Mouse (Mus musculus) CH12.LX (cell line): ENCODE results near the gene Igfbp1. TPM values are rescaled to one million over a fixed set of nuclear protein-coding genes. Genes with fewer than 3 reads are reported as not detected.

Experiments used
- DNase-seq: peaks from one replicate; pipeline ENCODE4 v3.0.0-alpha.2; 2013; ENCODE audit errors: extremely low read depth
- H3K27ac ChIP-seq: 2 replicates; pipeline ENCODE4 v1.5.1; 2012; ENCODE audit warnings: low read depth, mild to moderate bottlenecking, control low read depth, moderate library complexity; ENCODE audit not compliant: insufficient read depth
- H3K27me3 ChIP-seq: replicated peaks from 2 replicates; pipeline ENCODE3; 2012; ENCODE audit warnings: inconsistent platforms
- H3K36me3 ChIP-seq, 2 experiments: replicated peaks in 1 of 2; 2 replicates each; pipeline versions ENCODE3 to v1.6.1; 2012; ENCODE audit warnings: inconsistent platforms in 1 of 2, low read length in 1 of 2, mild to moderate bottlenecking in 1 of 2, mixed read lengths in 1 of 2, moderate library complexity in 1 of 2; ENCODE audit not compliant: control insufficient read depth in 1 of 2, insufficient read depth in 1 of 2
- H3K4me1 ChIP-seq, 2 experiments: 2 replicates each; pipeline ENCODE4 v1.6.1; 2012; ENCODE audit warnings: inconsistent platforms in 1 of 2, moderate library complexity in 1 of 2; ENCODE audit not compliant: insufficient read depth in 2 of 2, control insufficient read depth in 1 of 2
- H3K4me2 ChIP-seq: 2 replicates; pipeline ENCODE4 v1.6.1; 2012; ENCODE audit warnings: low read depth, mild to moderate bottlenecking, control low read depth; ENCODE audit not compliant: poor library complexity, insufficient read depth, severe bottlenecking
- H3K4me3 ChIP-seq, 3 experiments: fragments of 150-350 bp in 1 of 3; sonication (generic) in 1 of 3; replicated peaks in 1 of 3; 2 replicates each; pipeline versions ENCODE3 to v1.5.1; 2011 to 2012; ENCODE audit warnings: low read depth in 2 of 3, low read length in 2 of 3, mild to moderate bottlenecking in 2 of 3, moderate library complexity in 2 of 3, control low read depth in 1 of 3, improper control_type of control experiment in 1 of 3, inconsistent platforms in 1 of 3, mixed read lengths in 1 of 3; ENCODE audit not compliant: poor library complexity in 1 of 3
- H3K79me2 ChIP-seq: replicated peaks from 2 replicates; pipeline ENCODE4 v1.6.1; 2012; ENCODE audit warnings: mild to moderate bottlenecking, moderate library complexity; ENCODE audit not compliant: control insufficient read depth, poor library complexity, insufficient read depth, severe bottlenecking; ENCODE audit errors: extremely low read depth
- H3K9ac ChIP-seq: 2 replicates; pipeline ENCODE4 v1.6.1; 2012; ENCODE audit warnings: low read depth, mild to moderate bottlenecking, control low read depth, moderate library complexity; ENCODE audit not compliant: insufficient read depth
- H3K9me3 ChIP-seq: replicated peaks from 2 replicates; pipeline ENCODE3; 2012; ENCODE audit warnings: low read length, inconsistent platforms, mixed read lengths
- E2F4 ChIP-seq: IDR thresholded peaks from 2 replicates; pipeline ENCODE4 v1.6.1; 2011; ENCODE audit warnings: low read depth, low read length, improper control_type of control experiment; ENCODE audit not compliant: insufficient replicate concordance
- ELF1 ChIP-seq: IDR thresholded peaks from 2 replicates; pipeline ENCODE4 v1.6.1; 2014; ENCODE audit warnings: low read depth, mild to moderate bottlenecking, inconsistent platforms, low read length, improper control_type of control experiment
- EP300 ChIP-seq: IDR thresholded peaks from 2 replicates; pipeline ENCODE4 v1.6.1; 2011; ENCODE audit warnings: low read length, improper control_type of control experiment
- ETS1 ChIP-seq: conservative IDR thresholded peaks from 2 replicates; pipeline ENCODE4 v1.6.1; 2012; ENCODE audit warnings: low read depth, mild to moderate bottlenecking, inconsistent platforms, low read length, improper control_type of control experiment, moderate library complexity
- HCFC1 ChIP-seq: IDR thresholded peaks from 2 replicates; pipeline ENCODE4 v1.6.1; 2012; ENCODE audit warnings: low read depth, mild to moderate bottlenecking, inconsistent platforms, low read length, improper control_type of control experiment
- JUN ChIP-seq: IDR thresholded peaks from 2 replicates; pipeline ENCODE4 v1.6.1; 2011; ENCODE audit warnings: low read depth, mild to moderate bottlenecking, low read length, improper control_type of control experiment, moderate library complexity; ENCODE audit not compliant: insufficient read depth
- KAT2A ChIP-seq: IDR thresholded peaks from 2 replicates; pipeline ENCODE4 v1.6.1; 2012; ENCODE audit warnings: low read length, improper control_type of control experiment, inconsistent platforms; ENCODE audit not compliant: insufficient replicate concordance
- MAX ChIP-seq: IDR thresholded peaks from 2 replicates; pipeline ENCODE4 v1.6.1; 2011; ENCODE audit warnings: low read length, improper control_type of control experiment
- MEF2A ChIP-seq: IDR thresholded peaks from 2 replicates; pipeline ENCODE4 v1.6.1; 2014; ENCODE audit warnings: low read depth, mild to moderate bottlenecking, inconsistent platforms, low read length, improper control_type of control experiment, borderline replicate concordance
- MYC ChIP-seq: IDR thresholded peaks from 2 replicates; pipeline ENCODE4 v1.6.1; 2011; ENCODE audit warnings: low read depth, mild to moderate bottlenecking, improper control_type of control experiment, low read length
- NELFE ChIP-seq: IDR thresholded peaks from 2 replicates; pipeline ENCODE4 v1.6.1; 2011; ENCODE audit warnings: low read depth, low read length, improper control_type of control experiment
- NRF1 ChIP-seq: IDR thresholded peaks from 2 replicates; pipeline ENCODE4 v1.6.1; 2014; ENCODE audit warnings: low read depth, mild to moderate bottlenecking, inconsistent platforms, low read length, improper control_type of control experiment, moderate library complexity
- PAX5 ChIP-seq: IDR thresholded peaks from 2 replicates; pipeline ENCODE4 v1.6.1; 2012; ENCODE audit warnings: low read length, inconsistent platforms, mixed read lengths
- POLR2A ChIP-seq: IDR thresholded peaks from 2 replicates; pipeline ENCODE4 v1.6.1; 2011; ENCODE audit warnings: low read depth, mild to moderate bottlenecking, improper control_type of control experiment, low read length
- POLR2AphosphoS2 ChIP-seq: IDR thresholded peaks from 2 replicates; pipeline ENCODE4 v1.6.1; 2011; ENCODE audit warnings: low read depth, low read length, improper control_type of control experiment
- RCOR1 ChIP-seq: conservative IDR thresholded peaks from 2 replicates; pipeline ENCODE4 v1.6.1; 2012; ENCODE audit warnings: low read depth, mild to moderate bottlenecking, inconsistent platforms, low read length, improper control_type of control experiment
- SMC3 ChIP-seq: IDR thresholded peaks from 2 replicates; pipeline ENCODE4 v1.6.1; 2011; ENCODE audit warnings: low read depth, low read length, improper control_type of control experiment
- TCF12 ChIP-seq: IDR thresholded peaks from 2 replicates; pipeline ENCODE4 v1.6.1; 2014; ENCODE audit warnings: low read depth, mild to moderate bottlenecking, inconsistent platforms, low read length, improper control_type of control experiment
- USF1 ChIP-seq: IDR thresholded peaks from 2 replicates; pipeline ENCODE4 v1.6.1; 2014; ENCODE audit warnings: low read depth, mild to moderate bottlenecking, inconsistent platforms, low read length, improper control_type of control experiment
- USF2 ChIP-seq: conservative IDR thresholded peaks from 2 replicates; pipeline ENCODE4 v1.6.1; 2011; ENCODE audit warnings: low read depth, low read length, improper control_type of control experiment
- ZKSCAN1 ChIP-seq: IDR thresholded peaks from 2 replicates; pipeline ENCODE4 v1.6.1; 2012; ENCODE audit warnings: low read depth, inconsistent platforms, low read length, improper control_type of control experiment, borderline replicate concordance
- ZNF384 ChIP-seq: IDR thresholded peaks from 2 replicates; pipeline ENCODE4 v1.6.1; 2012; ENCODE audit warnings: low read depth, low read length, improper control_type of control experiment, inconsistent platforms
- dilution Hi-C: fragments of 300-500 bp; cut with MboI; formaldehyde crosslinking; loops from 2 replicates; pipeline ENCODE4 v1.14.3; 2020; ENCODE audit warnings: low sequenced_read_pairs; ENCODE audit not compliant: extremely low pct_unique_long_range_greater_than_20kb, extremely low pct_ligation_motif_present
- in situ Hi-C: fragments of 300-500 bp; cut with MboI; formaldehyde crosslinking; loops from 3 replicates; pipeline ENCODE4 v1.14.3; 2019; ENCODE audit warnings: low sequenced_read_pairs, low pct_ligation_motif_present, low pct_unique_long_range_greater_than_20kb, mixed read lengths
- polyA plus RNA-seq: library from polyadenylated mRNA; unstranded; fragments of >175 nt; gene quantifications from 2 replicates; pipeline ENCODE4 v1.2.1, GENCODE M21; 2012; ENCODE audit warnings: low read depth; ENCODE audit not compliant: insufficient read length
- total RNA-seq, 2 experiments: library from RNA; depleted of rRNA; stranded (reverse); fragments of 300-350 nt in 1 of 2; fragments of >200 nt in 1 of 2; gene quantifications; 2 replicates each; pipeline ENCODE4 v1.2.3; 2012 to 2014

Igfbp1 gene
- total and polyA plus RNA-seq, 3 experiments: not detected

DNA sequence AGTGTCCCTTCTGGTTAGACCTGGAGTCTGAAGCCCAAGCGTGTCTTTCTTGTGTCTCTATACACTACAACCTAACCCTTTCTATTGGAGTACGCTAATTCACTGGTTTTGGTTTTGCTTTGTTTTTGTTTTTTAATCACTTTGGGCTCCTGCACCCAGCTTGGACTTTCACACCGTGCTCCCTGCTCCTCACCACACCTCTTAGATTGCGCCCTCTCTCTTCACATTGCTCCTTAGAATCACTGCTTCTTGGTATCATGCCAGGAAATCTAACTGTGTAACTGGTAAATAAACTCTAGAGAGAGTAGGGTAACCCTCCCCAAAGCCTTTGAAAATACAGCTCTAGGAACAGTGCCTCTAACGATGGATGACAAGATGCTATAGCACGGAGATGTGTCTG, 39.4 kb upstream of the Igfbp1 start:
- Histone ChIP-seq H3K4me1 (no peaks in the 10 kb centered on the region), H3K27me3 (peaks cover 67% of the 10 kb centered on the region), H3K9ac (no peak overlapping the region), H3K27ac (no peak overlapping the region), H3K79me2 (no peaks in the 10 kb centered on the region), H3K9me3 (no peaks in the 10 kb centered on the region), H3K36me3 (no peaks in the 10 kb centered on the region), H3K4me3 (no peak overlapping the region), H3K4me2 (no peak overlapping the region)
- no peak for TF ChIP-seq NELFE
- no peak for TF ChIP-seq KAT2A
- TF ChIP-seq EP300: no peak
- no peak for TF ChIP-seq POLR2A
- TF ChIP-seq TCF12: no peak
- TF ChIP-seq RCOR1: no peak
- in situ Hi-C loops (loop anchor here (25.0 kb wide), 1 partner anchor 496 kb away; the partner anchor contains the start of gene Ramp3), dilution Hi-C loops (no loop called here)
- DNase-seq: no peak

DNA sequence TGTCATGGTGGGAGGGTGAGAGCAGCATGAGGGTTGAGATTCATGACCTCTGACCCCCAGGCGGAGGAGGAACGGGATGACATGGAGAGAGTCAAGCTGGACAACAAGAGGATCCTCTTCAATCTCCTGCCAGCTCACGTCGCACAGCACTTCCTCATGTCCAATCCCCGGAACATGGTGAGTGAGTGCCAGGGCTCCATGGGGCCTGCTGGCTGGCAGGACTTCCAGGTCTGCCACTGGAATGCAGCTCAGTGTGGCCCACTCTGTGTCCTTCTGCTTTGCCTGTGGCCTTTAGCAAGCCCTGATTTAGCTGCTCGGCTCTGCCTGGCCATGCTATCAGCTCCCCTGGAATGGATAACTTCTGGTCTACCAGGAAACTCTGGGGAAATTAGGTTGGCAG, 37.4 kb upstream of the Igfbp1 start:
- H3K4me2 ChIP-seq: no peak overlapping the region
- no peaks in the 10 kb centered on the region for H3K4me1 ChIP-seq
- no peak overlapping the region for H3K27ac ChIP-seq
- H3K79me2 ChIP-seq: no peaks in the 10 kb centered on the region
- no peak for TF ChIP-seq USF1
- TF ChIP-seq MEF2A: no peak
- no peak for TF ChIP-seq KAT2A
- TF ChIP-seq NRF1: no peak
- TF ChIP-seq HCFC1: no peak
- no peak for TF ChIP-seq E2F4
- TF ChIP-seq PAX5: no peak
- TF ChIP-seq USF2: no peak
- TF ChIP-seq MAX: no peak
- TF ChIP-seq MYC: no peak
- no peak for TF ChIP-seq POLR2AphosphoS2
- TF ChIP-seq RCOR1: no peak
- TF ChIP-seq ETS1: no peak
- TF ChIP-seq NELFE: no peak
- no peak for TF ChIP-seq EP300
- TF ChIP-seq SMC3: no peak
- TF ChIP-seq ELF1: no peak
- TF ChIP-seq ZKSCAN1: no peak
- no peak for TF ChIP-seq ZNF384
- TF ChIP-seq JUN: no peak
- TF ChIP-seq, all 38 proteins: peak for 0
- H3K36me3 ChIP-seq: no peaks in the 10 kb centered on the region
- H3K9ac ChIP-seq: no peak overlapping the region
- DNase-seq: no peak
- H3K27me3 ChIP-seq: peaks cover 63% of the 10 kb centered on the region
- no peak overlapping the region for H3K4me3 ChIP-seq
- no peaks in the 10 kb centered on the region for H3K9me3 ChIP-seq
- in situ Hi-C loops (loop anchor here (25.0 kb wide), 1 partner anchor 498 kb away; the partner anchor contains the start of gene Ramp3), dilution Hi-C loops (no loop called here)
